Mouse (Mus musculus) frontal cortex, postnatal 10 days (tissue): ENCODE measurements around the gene Olfr765.
"Not testable (repeated sequence)": the region's sequence is repeated elsewhere in the genome, so short reads cannot be mapped to it uniquely, and the experiment has no call there.

Experiments used
- DNase-seq, 2 experiments: peaks; one replicate each; pipeline ENCODE4 v3.0.0; 2022; ENCODE audit warnings: low spot score in 2 of 2, mixed read lengths in 1 of 2

The Olfr765 gene

GRCm38 (mm10) chr10:129049898-129050297 is at the start of gene Olfr765:
Gene Olfr765, minus strand, starts transcription at chr10:129049998.
- not testable (repeated sequence) for DNase-seq

DNA sequence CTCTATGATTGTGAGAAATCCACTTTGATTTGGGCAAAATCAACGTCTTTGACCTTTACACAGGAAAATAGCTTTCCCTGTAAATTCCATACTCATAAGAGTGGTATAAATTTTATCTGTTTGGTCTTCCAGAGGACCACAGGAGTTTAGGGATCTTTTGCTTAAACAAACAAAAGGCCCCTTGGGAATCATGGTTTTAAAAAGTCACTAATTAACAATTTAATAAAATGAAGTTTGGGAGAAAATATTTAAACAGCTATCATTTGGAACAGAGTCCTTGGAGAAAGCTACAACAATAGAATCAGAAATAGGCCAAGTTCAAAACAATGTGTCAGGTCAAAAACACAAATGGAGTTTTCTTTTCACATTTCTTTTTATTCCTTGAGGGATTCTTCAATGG is 49.5 kb upstream of the Olfr765 start, which contains the start of gene Olfr768:
Gene Olfr768, minus strand, starts transcription at position 101 of the 400 bp plus-strand sequence.
- no peak for DNase-seq

- not testable (repeated sequence) for DNase-seq
These were observed 33.0 kb upstream of the Olfr765 start, which contains the start of gene Olfr767 for GRCm38 (mm10) chr10:129082810-129083209. Gene Olfr767, minus strand, starts transcription at chr10:129082910.

DNA sequence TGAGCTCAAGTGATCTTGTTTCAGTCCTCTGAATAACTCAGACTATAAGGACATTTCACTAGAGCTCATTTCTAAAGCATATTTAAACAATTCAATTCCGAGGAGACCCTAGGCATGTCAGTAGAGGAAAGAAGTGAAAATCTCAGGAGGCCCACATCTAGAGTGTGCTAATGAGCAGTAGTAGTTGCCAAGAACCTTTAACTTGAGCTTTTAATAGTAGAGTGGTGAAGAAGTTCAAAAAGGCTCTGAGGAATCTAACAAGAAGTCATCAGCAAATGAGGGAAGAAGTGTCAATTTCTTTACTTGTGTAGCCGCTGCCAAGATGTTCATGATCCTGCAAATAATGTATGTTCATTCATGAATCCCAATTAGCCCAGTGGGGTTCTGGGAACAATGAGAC is 19.1 kb upstream of the Olfr765 start, which contains the start of gene Olfr766-ps1:
Gene Olfr766-ps1, minus strand, starts transcription at position 101 of the 400 bp plus-strand sequence.
- DNase-seq: no peak

GRCm38 (mm10) chr10:129039796-129040195 is 10.0 kb downstream of the Olfr765 start, which contains the start of gene Olfr764-ps1:
Gene Olfr764-ps1, minus strand, starts transcription at chr10:129039896.
- DNase-seq: no peak

GRCm38 (mm10) chr10:129028343-129028742 is 21.5 kb downstream of the Olfr765 start:
- DNase-seq: no peak

GRCm38 (mm10) chr10:129026018-129026662 is 23.7 kb downstream of the Olfr765 start:
- peak in 1 of 2 experiments; percentile 15 for DNase-seq

DNA sequence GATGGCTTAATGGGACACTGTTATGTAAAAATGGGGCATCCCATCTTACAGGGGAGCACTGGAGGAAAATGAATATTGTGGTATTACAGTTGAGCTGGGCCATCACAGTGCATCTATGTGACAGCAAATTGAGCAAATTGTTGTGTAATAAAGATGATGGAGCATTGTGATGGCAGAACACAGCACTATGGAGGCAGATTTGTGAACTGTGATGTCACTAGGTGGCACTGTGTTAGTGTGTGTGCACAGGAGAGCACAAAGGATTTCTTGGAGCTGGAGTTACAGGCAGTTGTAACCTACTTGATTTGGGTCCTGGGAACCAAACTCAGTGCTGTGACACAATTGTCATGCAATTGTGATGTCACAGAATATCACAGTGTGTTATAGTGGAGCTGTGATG is 26.5 kb downstream of the Olfr765 start:
- no peak for DNase-seq

DNA sequence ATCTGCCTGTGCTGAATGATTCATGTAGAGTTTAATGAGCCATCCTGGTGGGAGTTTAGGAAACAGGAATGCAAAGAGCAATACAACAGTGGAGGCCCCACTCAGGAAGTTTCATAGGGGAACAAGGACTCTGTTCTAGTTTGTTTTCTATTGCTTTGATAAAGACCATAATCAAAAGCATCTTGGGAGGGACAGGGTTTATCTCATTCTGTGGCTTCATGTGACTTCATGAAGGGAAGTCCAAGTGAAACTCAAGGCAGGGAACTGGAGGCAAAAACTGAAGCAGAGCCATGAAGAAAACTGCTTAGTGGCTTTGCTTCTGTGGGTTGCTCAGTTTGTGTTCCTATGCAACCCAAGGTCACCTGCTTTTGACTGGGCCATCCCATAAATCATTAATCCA is 35.3 kb downstream of the Olfr765 start:
- DNase-seq: no peak

DNA sequence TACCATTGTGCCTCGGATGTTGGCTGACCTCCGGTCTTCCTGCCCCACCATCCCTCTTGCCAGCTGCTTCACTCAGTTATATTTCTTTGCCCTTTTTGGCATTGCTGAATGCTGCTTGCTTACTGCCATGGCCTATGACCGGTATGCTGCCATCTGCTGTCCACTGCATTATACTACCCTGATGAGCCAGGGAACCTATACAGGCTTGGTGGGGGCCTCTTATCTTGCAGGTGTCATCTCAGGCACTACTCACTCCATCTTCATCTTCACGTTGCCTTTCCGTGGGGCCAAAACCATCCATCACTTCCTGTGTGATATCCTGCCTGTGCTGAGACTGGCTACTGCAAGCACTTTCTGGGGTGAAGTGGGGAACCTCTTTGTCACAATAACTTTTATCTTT is 38.3 kb downstream of the Olfr765 start:
- not testable (repeated sequence) for DNase-seq

- no peak for DNase-seq
These were observed 39.4 kb downstream of the Olfr765 start, which contains the start of gene Olfr763 for GRCm38 (mm10) chr10:129010288-129010841. Gene Olfr763, plus strand, starts transcription at chr10:129010791.

DNA sequence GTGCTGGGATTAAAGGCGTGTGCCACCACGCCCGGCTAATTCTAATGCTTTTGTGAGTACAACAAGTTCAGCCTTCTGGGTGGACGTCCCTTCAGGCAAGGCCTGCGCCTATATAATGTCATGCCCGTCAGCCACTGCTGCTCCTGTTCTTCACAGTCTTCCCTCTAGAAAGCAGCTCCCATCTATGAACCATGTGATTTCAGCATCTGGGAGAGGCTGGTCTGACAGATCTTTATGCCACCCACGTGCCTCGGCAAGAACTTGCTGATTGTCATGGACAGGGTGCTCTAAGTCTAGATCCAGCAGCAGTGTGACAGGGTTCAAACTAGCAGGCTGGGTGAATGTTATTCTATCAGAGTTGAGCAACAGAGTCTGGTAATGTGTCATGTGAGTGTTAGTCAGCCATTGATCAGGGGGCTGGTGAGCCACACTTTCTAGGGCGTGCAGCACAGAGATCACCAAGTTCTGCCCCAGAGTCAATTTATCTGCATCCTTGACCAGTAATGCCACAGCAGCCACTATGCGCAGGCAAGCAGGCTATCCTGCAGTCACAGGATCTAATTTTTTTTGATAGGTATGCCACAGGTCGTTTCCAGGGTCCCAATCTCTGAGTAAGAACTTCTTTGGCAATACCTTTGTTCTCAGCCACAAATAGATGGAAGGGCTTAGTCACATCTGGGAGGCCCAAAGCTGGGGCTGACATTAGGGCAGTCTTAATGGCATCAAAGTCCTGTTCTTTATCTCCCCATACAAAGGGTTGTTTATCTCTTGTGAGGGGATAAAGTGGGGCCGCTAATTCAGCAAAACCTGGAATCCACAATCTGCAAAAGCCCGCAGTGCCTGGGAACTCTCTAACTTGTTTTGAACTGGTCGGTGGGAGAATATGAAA is 45.5 kb downstream of the Olfr765 start:
- DNase-seq: no peak

DNA sequence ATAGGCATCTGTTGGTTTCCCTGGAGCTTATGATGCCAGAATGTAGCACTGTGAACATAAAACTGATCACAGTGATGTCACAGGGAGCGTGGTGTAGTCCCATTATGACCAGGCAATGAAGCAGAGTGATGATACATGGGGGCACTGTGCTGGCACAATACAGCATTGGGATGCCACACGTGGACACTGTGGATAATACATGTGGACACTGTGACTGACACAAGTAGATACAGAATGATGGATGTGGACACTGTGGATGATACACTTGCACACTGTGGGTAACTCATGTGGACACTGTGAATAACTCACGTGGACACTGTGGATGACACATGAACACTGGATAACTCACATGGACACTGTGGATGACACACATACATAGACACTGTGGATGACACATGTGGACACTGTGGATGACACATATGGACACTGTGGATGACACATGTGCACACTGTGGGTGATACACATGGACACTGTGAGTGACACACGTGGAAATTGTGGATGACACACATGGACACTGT is 53.2 kb downstream of the Olfr765 start:
- no peak for DNase-seq

DNA sequence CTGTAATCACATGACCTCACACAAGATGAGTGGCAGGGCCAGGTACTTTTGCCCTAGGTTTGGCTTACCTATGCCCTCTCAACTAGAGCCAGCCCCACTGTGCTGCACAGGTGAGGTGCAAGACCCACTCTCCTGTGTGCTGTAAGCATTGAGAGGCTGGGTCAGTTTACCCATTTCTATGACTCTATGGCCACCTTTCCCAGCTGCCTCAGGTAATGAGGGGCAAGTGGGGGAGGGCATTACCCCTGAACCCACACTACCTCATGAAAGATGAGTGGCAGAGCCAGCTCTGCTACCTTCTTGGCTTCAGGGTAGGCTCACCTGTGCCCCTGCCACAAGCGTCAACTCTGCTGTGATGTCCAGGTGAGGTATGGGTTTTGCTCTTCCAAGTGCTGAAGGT is 54.0 kb downstream of the Olfr765 start:
- DNase-seq: no peak
